Mouse (Mus musculus): ENCODE results near the gene Alb. TPM values are rescaled to one million over a fixed set of nuclear protein-coding genes. Genes with fewer than 3 reads are reported as not detected.

Gene Alb
- total and polyA plus RNA-seq, 3 experiments = not detected

GRCm38 (mm10) chr5:90506507-90506906 is 45.8 kb downstream of the Alb start:
- H3K27ac ChIP-seq (ENCODE audit: control insufficient read depth, low read depth, low read length) = no peak overlapping the region
- no peaks in the 10 kb centered on the region for H3K36me3 ChIP-seq (ENCODE audit: control insufficient read depth in 1 of 2, insufficient read depth in 2 of 2, low read length in 2 of 2)
- no peaks in the 10 kb centered on the region for H3K9me3 ChIP-seq (replicated peaks; ENCODE audit: insufficient read depth, low read length)
- H3K4me3 ChIP-seq (ENCODE audit: control insufficient read depth in 1 of 2, insufficient read depth in 1 of 2, low read depth in 2 of 2, low read length in 2 of 2) = no peak overlapping the region
- TF ChIP-seq MYB (IDR thresholded peaks at IDR 0.05; ENCODE audit: low read depth, low read length) = no peak
- TF ChIP-seq CTCF (IDR thresholded peaks at IDR 0.05 in 2 of 3, conservative IDR thresholded peaks at IDR 0.05 in 1 of 3; ENCODE audit: control insufficient read depth in 1 of 3, insufficient read depth in 1 of 3, low read depth in 2 of 3, low read length in 3 of 3, poor library complexity in 1 of 3, severe bottlenecking in 1 of 3) = no peak
- TF ChIP-seq MAX (IDR thresholded peaks at IDR 0.05; ENCODE audit: low read length) = no peak
- TF ChIP-seq JUND (IDR thresholded peaks at IDR 0.05; ENCODE audit: low read depth, low read length) = no peak
- no peak for TF ChIP-seq MYC (IDR thresholded peaks at IDR 0.05; ENCODE audit: low read depth, low read length)
- TF ChIP-seq POLR2AphosphoS2 (IDR thresholded peaks at IDR 0.05; ENCODE audit: low read length) = no peak
- TF ChIP-seq MAZ (IDR thresholded peaks at IDR 0.05; ENCODE audit: low read depth, low read length) = no peak
- TF ChIP-seq ZMIZ1 (IDR thresholded peaks at IDR 0.05; ENCODE audit: low read depth, low read length) = no peak
- H3K79me2 ChIP-seq (ENCODE audit: control insufficient read depth, insufficient read depth, low read length, poor library complexity) = no peaks in the 10 kb centered on the region
- no peak overlapping the region for H3K9ac ChIP-seq (ENCODE audit: control insufficient read depth, low read depth, low read length, poor library complexity, severe bottlenecking)
- DNase-seq (ENCODE audit: low read depth, low spot score) = no peak
- H3K4me1 ChIP-seq (ENCODE audit: control insufficient read depth in 1 of 2, insufficient read depth in 2 of 2, low read length in 2 of 2) = no peaks in the 10 kb centered on the region
- no peaks in the 10 kb centered on the region; a peak in 2 of 4 replicates for H3K27me3 ChIP-seq (ENCODE audit: control insufficient read depth in 1 of 2, insufficient read depth in 2 of 2, low read length in 2 of 2)

- H3K27me3 ChIP-seq (ENCODE audit: control insufficient read depth in 1 of 2, insufficient read depth in 2 of 2, low read length in 2 of 2) = peaks cover 0 to under 1% of the 10 kb centered on the region in 2 experiments; a peak in 3 of 4 replicates
- no peak overlapping the region for H3K4me3 ChIP-seq (ENCODE audit: control insufficient read depth in 1 of 2, insufficient read depth in 1 of 2, low read depth in 2 of 2, low read length in 2 of 2)
- DNase-seq (ENCODE audit: low read depth, low spot score) = no peak
- no peak overlapping the region for H3K9ac ChIP-seq (ENCODE audit: control insufficient read depth, low read depth, low read length, poor library complexity, severe bottlenecking)
- H3K36me3 ChIP-seq (ENCODE audit: control insufficient read depth in 1 of 2, insufficient read depth in 2 of 2, low read length in 2 of 2) = no peaks in the 10 kb centered on the region
- no peaks in the 10 kb centered on the region for H3K79me2 ChIP-seq (ENCODE audit: control insufficient read depth, insufficient read depth, low read length, poor library complexity)
- TF ChIP-seq JUND (IDR thresholded peaks at IDR 0.05; ENCODE audit: low read depth, low read length) (no peak), EP300 (IDR thresholded peaks at IDR 0.05; ENCODE audit: low read depth in 1 of 2, low read length in 2 of 2) (no peak), TAL1 (IDR thresholded peaks at IDR 0.05; ENCODE audit: low read length) (no peak), ZMIZ1 (IDR thresholded peaks at IDR 0.05; ENCODE audit: low read depth, low read length) (no peak), RCOR1 (IDR thresholded peaks at IDR 0.05; ENCODE audit: low read depth, low read length) (no peak), ZNF384 (IDR thresholded peaks at IDR 0.05; ENCODE audit: low read depth, low read length) (no peak), BHLHE40 (IDR thresholded peaks at IDR 0.05; ENCODE audit: borderline replicate concordance, low read depth, low read length) (no peak), MXI1 (IDR thresholded peaks at IDR 0.05; ENCODE audit: low read depth, low read length) (no peak)
- H3K4me1 ChIP-seq (ENCODE audit: control insufficient read depth in 1 of 2, insufficient read depth in 2 of 2, low read length in 2 of 2) = no peaks in the 10 kb centered on the region
- H3K9me3 ChIP-seq (replicated peaks; ENCODE audit: insufficient read depth, low read length) = no peaks in the 10 kb centered on the region
- H3K27ac ChIP-seq (ENCODE audit: control insufficient read depth, low read depth, low read length) = no peak overlapping the region
Observed at GRCm38 (mm10) chr5:90507411-90507949, 46.8 kb downstream of the Alb start.

All from MEL (cell line).